Mouse (Mus musculus): ENCODE measurements around the gene Hspb8.
A peak's percentile ranks its signal among the peaks of the same experiment; 100 is the strongest.

Hspb8 gene

GRCm38 (mm10) chr5:116422699-116423201 lies at the start of gene Hspb8:
Hspb8 (minus strand) TSS chr5:116422864.
- DNase-seq (ENCODE audit: extremely low spot score) = peak; percentile 71

GRCm38 (mm10) chr5:116461354-116462042 lies 38.8 kb upstream of the Hspb8 start:
- no peak for DNase-seq (ENCODE audit: extremely low spot score)

GRCm38 (mm10) chr5:116459970-116460369 lies 37.3 kb upstream of the Hspb8 start:
- no peak for DNase-seq (ENCODE audit: extremely low spot score)

- DNase-seq (ENCODE audit: extremely low spot score) = no peak
Measured at GRCm38 (mm10) chr5:116457791-116458190, 35.1 kb upstream of the Hspb8 start.

- DNase-seq (ENCODE audit: extremely low spot score) = no peak
Measured at GRCm38 (mm10) chr5:116456796-116457515, 34.3 kb upstream of the Hspb8 start.

GRCm38 (mm10) chr5:116453401-116453851 lies 30.8 kb upstream of the Hspb8 start:
- DNase-seq (ENCODE audit: extremely low spot score) = peak; percentile 73

- DNase-seq (ENCODE audit: extremely low spot score) = no peak
Measured at GRCm38 (mm10) chr5:116450901-116451300, 28.2 kb upstream of the Hspb8 start.

GRCm38 (mm10) chr5:116449522-116450225 lies 27.0 kb upstream of the Hspb8 start:
- DNase-seq (ENCODE audit: extremely low spot score) = no peak

GRCm38 (mm10) chr5:116448409-116449191 lies 25.9 kb upstream of the Hspb8 start:
- no peak for DNase-seq (ENCODE audit: extremely low spot score)

- no peak for DNase-seq (ENCODE audit: extremely low spot score)
Measured at GRCm38 (mm10) chr5:116447821-116448350, 25.2 kb upstream of the Hspb8 start.

GRCm38 (mm10) chr5:116446552-116446951 lies 23.9 kb upstream of the Hspb8 start:
- no peak for DNase-seq (ENCODE audit: extremely low spot score)

- no peak for DNase-seq (ENCODE audit: extremely low spot score)
Measured at GRCm38 (mm10) chr5:116445634-116446367, 23.1 kb upstream of the Hspb8 start.

- DNase-seq (ENCODE audit: extremely low spot score) = no peak
Measured at GRCm38 (mm10) chr5:116444517-116444916, 21.9 kb upstream of the Hspb8 start.

- no peak for DNase-seq (ENCODE audit: extremely low spot score)
Measured at GRCm38 (mm10) chr5:116443459-116443940, 20.8 kb upstream of the Hspb8 start.

GRCm38 (mm10) chr5:116442697-116443458 lies 20.2 kb upstream of the Hspb8 start:
- no peak for DNase-seq (ENCODE audit: extremely low spot score)

- DNase-seq (ENCODE audit: extremely low spot score) = no peak
Measured at GRCm38 (mm10) chr5:116440251-116440650, 17.6 kb upstream of the Hspb8 start.

GRCm38 (mm10) chr5:116438328-116438727 lies 15.7 kb upstream of the Hspb8 start:
- DNase-seq (ENCODE audit: extremely low spot score) = no peak

GRCm38 (mm10) chr5:116436117-116436516 lies 13.5 kb upstream of the Hspb8 start:
- no peak for DNase-seq (ENCODE audit: extremely low spot score)

GRCm38 (mm10) chr5:116434976-116435850 lies 12.5 kb upstream of the Hspb8 start:
- DNase-seq (ENCODE audit: extremely low spot score) = no peak

Data from embryo, embryonic 9.5 days (tissue).